Mouse (Mus musculus) MEL (cell line): ENCODE measurements around the gene Sgsm2.

Source experiments
- CTCF ChIP-seq, 3 experiments: IDR thresholded peaks in 2 of 3; conservative IDR thresholded peaks in 1 of 3; 2 replicates each; pipeline ENCODE4 v1.5.1; 2011 to 2012; ENCODE audit warnings: low read length in 3 of 3, low read depth in 2 of 3, mild to moderate bottlenecking in 2 of 3, improper control_type of control experiment in 1 of 3, inconsistent platforms in 1 of 3, mixed read lengths in 1 of 3, moderate library complexity in 1 of 3; ENCODE audit not compliant: control insufficient read depth in 1 of 3, insufficient read depth in 1 of 3, poor library complexity in 1 of 3, severe bottlenecking in 1 of 3
- E2F4 ChIP-seq: IDR thresholded peaks from 2 replicates; pipeline ENCODE4 v1.6.1; 2011; ENCODE audit warnings: low read depth, low read length, improper control_type of control experiment, borderline replicate concordance
- EP300 ChIP-seq, 2 experiments: IDR thresholded peaks; 2 replicates each; pipeline ENCODE4 v1.6.1; 2011; ENCODE audit warnings: improper control_type of control experiment in 2 of 2, low read length in 2 of 2, low read depth in 1 of 2, mild to moderate bottlenecking in 1 of 2
- MAX ChIP-seq: IDR thresholded peaks from 2 replicates; pipeline ENCODE4 v1.6.1; 2011; ENCODE audit warnings: low read length, improper control_type of control experiment
- POLR2A ChIP-seq, 2 experiments: IDR thresholded peaks; 2 replicates each; pipeline ENCODE4 v1.6.1; 2011 to 2012; ENCODE audit warnings: low read length in 2 of 2, mild to moderate bottlenecking in 2 of 2, control low read depth in 1 of 2, improper control_type of control experiment in 1 of 2, low read depth in 1 of 2, moderate library complexity in 1 of 2; ENCODE audit not compliant: control insufficient read depth in 1 of 2, insufficient read depth in 1 of 2, poor library complexity in 1 of 2
- RAD21 ChIP-seq: IDR thresholded peaks from 2 replicates; pipeline ENCODE4 v1.6.1; 2011; ENCODE audit warnings: mild to moderate bottlenecking, low read depth, low read length, improper control_type of control experiment
- RCOR1 ChIP-seq: IDR thresholded peaks from 2 replicates; pipeline ENCODE4 v1.6.1; 2012; ENCODE audit warnings: low read depth, mild to moderate bottlenecking, inconsistent platforms, low read length, improper control_type of control experiment
- SIN3A ChIP-seq: IDR thresholded peaks from 2 replicates; pipeline ENCODE4 v1.6.1; 2012; ENCODE audit warnings: low read length, improper control_type of control experiment, inconsistent platforms

- TF ChIP-seq POLR2A (IDR thresholded peaks at IDR 0.05; ENCODE audit: control insufficient read depth in 1 of 2, insufficient read depth in 1 of 2, low read depth in 1 of 2, low read length in 2 of 2, poor library complexity in 1 of 2), result no peak
- no peak for TF ChIP-seq EP300 (IDR thresholded peaks at IDR 0.05; ENCODE audit: low read depth in 1 of 2, low read length in 2 of 2)
- no peak for TF ChIP-seq SIN3A
- TF ChIP-seq MAX, result no peak
- TF ChIP-seq RAD21, result no peak
- no peak for TF ChIP-seq RCOR1
- TF ChIP-seq CTCF (IDR thresholded peaks at IDR 0.05 in 2 of 3, conservative IDR thresholded peaks at IDR 0.05 in 1 of 3; ENCODE audit: control insufficient read depth in 1 of 3, insufficient read depth in 1 of 3, low read depth in 2 of 3, low read length in 3 of 3, poor library complexity in 1 of 3, severe bottlenecking in 1 of 3), result no peak
- TF ChIP-seq E2F4, result no peak
Measured at GRCm38 (mm10) chr11:74850998-74851661, 45.7 kb downstream of the Sgsm2 start.
